Mouse (Mus musculus) B cell, adult 67 days (primary cell): Measurements from ENCODE around the gene Itpripl2. TPM values are rescaled to one million over a fixed set of nuclear protein-coding genes. Genes with fewer than 3 reads are reported as not detected.

Experiments
- total RNA-seq, 2 experiments: library from RNA; stranded (reverse); gene quantifications; 4 replicates each; pipeline ENCODE4 v1.2.4; 2023

Itpripl2 gene
- under 1 TPM; 0.39 to 0.61 TPM for total RNA-seq

GRCm38 (mm10) chr7:118491431-118492147, at the start of gene Itpripl2:
Gene Itpripl2 (minus strand): TSS chr7:118491975.

DNA sequence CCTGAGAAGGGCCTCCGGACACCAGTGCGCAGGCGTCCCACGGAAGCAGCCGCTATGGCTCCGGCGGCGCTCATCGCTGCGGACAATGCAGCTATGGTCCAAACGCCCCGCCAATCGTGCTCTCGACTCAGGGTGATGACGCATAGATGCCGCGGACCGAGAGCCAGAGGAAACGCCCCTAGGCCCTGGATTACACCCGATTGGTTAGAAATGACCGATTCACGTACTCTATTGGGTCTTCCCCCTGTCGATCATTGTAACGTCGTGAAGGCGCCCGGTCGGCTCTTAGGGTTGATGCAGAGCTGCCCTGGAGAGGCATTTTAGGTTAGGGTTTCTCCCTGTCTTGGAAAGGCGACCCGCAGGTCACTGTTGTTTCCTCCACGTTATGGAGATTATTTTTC, 41.4 kb upstream of the Itpripl2 start, which contains the start of gene Coq7:
Gene Coq7, minus strand, starts transcription at position 179 of the 401 bp plus-strand sequence.

DNA sequence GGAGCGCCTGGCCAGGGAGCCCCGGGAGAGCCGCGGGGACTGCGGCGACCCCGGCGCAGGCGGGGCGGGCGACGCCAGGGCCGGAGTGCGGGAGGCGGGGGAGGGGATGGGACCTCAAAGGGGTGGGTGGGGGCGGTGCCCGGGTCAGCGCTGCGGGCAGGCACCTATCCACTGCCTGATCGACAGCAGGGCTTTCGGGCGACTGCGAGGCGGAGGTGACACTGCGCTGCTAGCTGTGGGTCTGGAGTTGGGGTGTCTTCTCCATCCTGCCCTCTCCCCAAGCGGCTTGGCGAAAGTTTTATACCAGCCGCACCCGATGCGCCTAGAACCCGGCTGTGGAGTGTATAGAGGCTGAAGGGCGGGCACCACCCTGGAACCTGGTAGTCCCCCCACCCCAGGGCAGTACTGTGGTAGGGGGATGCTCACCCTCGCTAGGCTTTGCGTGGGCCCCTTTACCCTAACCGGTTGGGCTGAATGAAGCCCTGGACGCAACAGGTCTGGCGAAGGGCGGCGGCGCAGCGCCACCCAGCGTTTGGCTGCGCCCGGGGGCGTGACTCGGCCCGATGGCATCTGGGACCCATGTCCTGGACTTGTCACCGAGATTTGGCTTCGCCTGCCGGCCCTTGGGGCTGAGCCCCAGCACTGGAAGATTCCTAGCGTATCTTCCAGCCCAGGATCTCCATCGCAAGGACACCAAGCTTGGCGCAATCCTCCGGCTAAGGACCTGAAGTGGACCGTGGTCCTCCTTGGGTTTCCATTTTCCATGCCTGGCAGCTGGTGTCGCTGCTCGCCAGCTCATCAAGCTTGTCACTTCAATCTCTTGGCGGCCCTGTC, 43.4 kb downstream of the Itpripl2 start, which contains the start of gene Syt17:
Gene Syt17, minus strand, starts transcription at position 89 of the 834 bp plus-strand sequence.

Other genes starting within 250 kb of the Itpripl2 start
- gene Smg1, start 248.3 kb downstream of the Itpripl2 start, total RNA-seq = 100 to 1,000 TPM; 257 to 260 TPM
- gene Syt17, start 43.8 kb downstream of the Itpripl2 start, total RNA-seq = not detected
- gene Coq7, start 41.4 kb upstream of the Itpripl2 start, total RNA-seq = 10 to 100 TPM; 10.6 to 15.9 TPM
- under 1 TPM; 0.64 to 0.83 TPM for gene Tmc7, start 92.8 kb upstream of the Itpripl2 start, total RNA-seq
- not detected for gene Tmc5, start 105.3 kb upstream of the Itpripl2 start, total RNA-seq
- 10 to 100 TPM; 32.3 to 36.3 TPM for gene Gde1, start 213.8 kb upstream of the Itpripl2 start, total RNA-seq
- gene Ccp110, start 220.6 kb upstream of the Itpripl2 start, total RNA-seq = 10 to 100 TPM; 10.2 to 10.5 TPM
- gene Vps35l, start 248.3 kb upstream of the Itpripl2 start, total RNA-seq = 10 to 100 TPM; 68.5 to 72.0 TPM